Mouse (Mus musculus) mesoderm, embryonic 11.5 days (tissue): ENCODE data around the gene Plekhg4.

ENCODE experiments used
- DNase-seq: peaks from one replicate; pipeline ENCODE4 v3.0.0-alpha.2; 2012; ENCODE audit warnings: low read depth, low spot score

Plekhg4 gene

GRCm38 (mm10) chr8:105373032-105373431 lies at the start of gene Plekhg4:
Gene Plekhg4 (plus strand): TSS chr8:105373274.
- DNase-seq: no peak

- DNase-seq: peak; percentile 59
These were observed 47.4 kb upstream of the Plekhg4 start for GRCm38 (mm10) chr8:105325641-105326093.

GRCm38 (mm10) chr8:105326141-105326672 lies 46.9 kb upstream of the Plekhg4 start, which contains the start of the genes Lrrc29 and Tmem208:
Gene Lrrc29 (minus strand): TSS chr8:105326278.
Gene Tmem208 (plus strand): TSS chr8:105326354.
- DNase-seq: peak; percentile 97

- DNase-seq: no peak
These were observed 46.1 kb upstream of the Plekhg4 start for GRCm38 (mm10) chr8:105326968-105327367.

- DNase-seq: no peak
These were observed 42.7 kb upstream of the Plekhg4 start for GRCm38 (mm10) chr8:105330325-105330724.

GRCm38 (mm10) chr8:105331469-105331868 lies 41.6 kb upstream of the Plekhg4 start:
- no peak for DNase-seq

GRCm38 (mm10) chr8:105331931-105332330 lies 41.1 kb upstream of the Plekhg4 start:
- DNase-seq: no peak

GRCm38 (mm10) chr8:105332523-105332922 lies 40.6 kb upstream of the Plekhg4 start:
- no peak for DNase-seq

GRCm38 (mm10) chr8:105336373-105337130 lies 36.5 kb upstream of the Plekhg4 start:
- DNase-seq: no peak

- DNase-seq: no peak
These were observed 34.1 kb upstream of the Plekhg4 start for GRCm38 (mm10) chr8:105338992-105339391.

GRCm38 (mm10) chr8:105339886-105340635 lies 33.0 kb upstream of the Plekhg4 start:
- no peak for DNase-seq

- no peak for DNase-seq
These were observed 31.7 kb upstream of the Plekhg4 start for GRCm38 (mm10) chr8:105341399-105341798.

- DNase-seq: no peak
These were observed 30.3 kb upstream of the Plekhg4 start for GRCm38 (mm10) chr8:105342768-105343167.

GRCm38 (mm10) chr8:105343791-105344574 lies 29.1 kb upstream of the Plekhg4 start:
- no peak for DNase-seq

- DNase-seq: no peak
These were observed 27.8 kb upstream of the Plekhg4 start for GRCm38 (mm10) chr8:105345061-105345975.

GRCm38 (mm10) chr8:105346611-105347427 lies 26.3 kb upstream of the Plekhg4 start:
- peak; percentile 66 for DNase-seq

GRCm38 (mm10) chr8:105347428-105348221 lies 25.4 kb upstream of the Plekhg4 start, which contains the start of gene Fhod1:
Gene Fhod1 (minus strand): TSS chr8:105347953.
- peak; percentile 97 for DNase-seq

- peak; percentile 87 for DNase-seq
These were observed 24.5 kb upstream of the Plekhg4 start, which contains the start of gene Slc9a5 for GRCm38 (mm10) chr8:105348450-105349095. Gene Slc9a5 (plus strand): TSS chr8:105348843.
